Mouse (Mus musculus): ENCODE measurements around the gene Gm128.

- TF ChIP-seq EP300 (IDR thresholded peaks at IDR 0.05; ENCODE audit: low read depth) (no peak), CTCF (IDR thresholded peaks at IDR 0.05; ENCODE audit: low read depth) (no peak)
Measured at GRCm38 (mm10) chr3:95200562-95200961, 40.8 kb downstream of the Gm128 start.
